Mouse (Mus musculus): ENCODE data around the gene Ccdc93. TPM values are rescaled to one million over a fixed set of nuclear protein-coding genes. Genes with fewer than 3 reads are reported as not detected.

The Ccdc93 gene
- total and polyA plus RNA-seq, 3 experiments = 21.3 to 21.5 TPM; not detected in 1

GRCm38 (mm10) chr1:121490241-121490640, 59.4 kb downstream of the Ccdc93 start:
- DNase-seq (ENCODE audit: low read depth, low spot score) = peak; percentile 39
- Histone ChIP-seq H3K27me3 (ENCODE audit: control insufficient read depth in 1 of 2, insufficient read depth in 2 of 2, low read length in 2 of 2) (no peaks in the 10 kb centered on the region), H3K27ac (ENCODE audit: control insufficient read depth, low read depth, low read length) (no peak overlapping the region), H3K36me3 (ENCODE audit: control insufficient read depth in 1 of 2, insufficient read depth in 2 of 2, low read length in 2 of 2) (peaks cover 0 to 4% of the 10 kb centered on the region in 2 experiments; a peak in 1 of 4 replicates), H3K4me3 (ENCODE audit: control insufficient read depth in 1 of 2, insufficient read depth in 1 of 2, low read depth in 2 of 2, low read length in 2 of 2) (no peak overlapping the region), H3K9me3 (replicated peaks; ENCODE audit: insufficient read depth, low read length) (no peaks in the 10 kb centered on the region), H3K9ac (ENCODE audit: control insufficient read depth, low read depth, low read length, poor library complexity, severe bottlenecking) (no peak overlapping the region), H3K79me2 (ENCODE audit: control insufficient read depth, insufficient read depth, low read length, poor library complexity) (no peaks in the 10 kb centered on the region), H3K4me1 (ENCODE audit: control insufficient read depth in 1 of 2, insufficient read depth in 2 of 2, low read length in 2 of 2) (no peaks in the 10 kb centered on the region)
- TF ChIP-seq RCOR1 (IDR thresholded peaks at IDR 0.05; ENCODE audit: low read depth, low read length) (no peak), E2F4 (IDR thresholded peaks at IDR 0.05; ENCODE audit: borderline replicate concordance, low read depth, low read length) (no peak), MAZ (IDR thresholded peaks at IDR 0.05; ENCODE audit: low read depth, low read length) (no peak), CHD1 (IDR thresholded peaks at IDR 0.05; ENCODE audit: low read depth, low read length) (no peak), SMC3 (IDR thresholded peaks at IDR 0.05; ENCODE audit: low read depth, low read length) (peak; percentile 42), CTCF (IDR thresholded peaks at IDR 0.05 in 2 of 3, conservative IDR thresholded peaks at IDR 0.05 in 1 of 3; ENCODE audit: control insufficient read depth in 1 of 3, insufficient read depth in 1 of 3, low read depth in 2 of 3, low read length in 3 of 3, poor library complexity in 1 of 3, severe bottlenecking in 1 of 3) (peak; percentile 19 to 54 (median 35); a peak in 4 of 6 replicates), RAD21 (IDR thresholded peaks at IDR 0.05; ENCODE audit: low read depth, low read length) (peak; percentile 50), POLR2A (IDR thresholded peaks at IDR 0.05; ENCODE audit: control insufficient read depth in 1 of 2, insufficient read depth in 1 of 2, low read depth in 1 of 2, low read length in 2 of 2, poor library complexity in 1 of 2) (no peak), ZC3H11A (IDR thresholded peaks at IDR 0.05; ENCODE audit: low read depth, low read length) (no peak; the same call in 1 of the 2 replicates), UBTF (IDR thresholded peaks at IDR 0.05; ENCODE audit: borderline replicate concordance, insufficient read depth, low read depth, low read length) (no peak)

- TF ChIP-seq MAZ (IDR thresholded peaks at IDR 0.05; ENCODE audit: low read depth, low read length) (no peak), UBTF (IDR thresholded peaks at IDR 0.05; ENCODE audit: borderline replicate concordance, insufficient read depth, low read depth, low read length) (no peak), MYB (IDR thresholded peaks at IDR 0.05; ENCODE audit: low read depth, low read length) (no peak), SMC3 (IDR thresholded peaks at IDR 0.05; ENCODE audit: low read depth, low read length) (no peak), TCF12 (IDR thresholded peaks at IDR 0.05; ENCODE audit: low read depth, low read length) (no peak), BHLHE40 (IDR thresholded peaks at IDR 0.05; ENCODE audit: borderline replicate concordance, low read depth, low read length) (no peak), POLR2AphosphoS5 (IDR thresholded peaks at IDR 0.05; ENCODE audit: borderline replicate concordance, low read depth, low read length) (no peak), NELFE (IDR thresholded peaks at IDR 0.05; ENCODE audit: low read depth, low read length) (no peak), ZC3H11A (IDR thresholded peaks at IDR 0.05; ENCODE audit: low read depth, low read length) (no peak), ZKSCAN1 (IDR thresholded peaks at IDR 0.05; ENCODE audit: low read depth, low read length) (no peak), JUND (IDR thresholded peaks at IDR 0.05; ENCODE audit: low read depth, low read length) (no peak), MXI1 (IDR thresholded peaks at IDR 0.05; ENCODE audit: low read depth, low read length) (no peak), GABPA (IDR thresholded peaks at IDR 0.05; ENCODE audit: low read depth, low read length) (no peak), TAL1 (IDR thresholded peaks at IDR 0.05; ENCODE audit: low read length) (no peak), KAT2A (conservative IDR thresholded peaks at IDR 0.05; ENCODE audit: low read depth, low read length) (no peak), GATA1 (IDR thresholded peaks at IDR 0.05; ENCODE audit: low read depth, low read length) (no peak), HCFC1 (IDR thresholded peaks at IDR 0.05; ENCODE audit: low read depth, low read length) (no peak), POLR2A (IDR thresholded peaks at IDR 0.05; ENCODE audit: control insufficient read depth in 1 of 2, insufficient read depth in 1 of 2, low read depth in 1 of 2, low read length in 2 of 2, poor library complexity in 1 of 2) (no peak)
- peaks cover 0 to 9% of the 10 kb centered on the region in 2 experiments; a peak in 1 of 4 replicates for H3K36me3 ChIP-seq (ENCODE audit: control insufficient read depth in 1 of 2, insufficient read depth in 2 of 2, low read length in 2 of 2)
- H3K27ac ChIP-seq (ENCODE audit: control insufficient read depth, low read depth, low read length) = no peak overlapping the region
- H3K4me3 ChIP-seq (ENCODE audit: control insufficient read depth in 1 of 2, insufficient read depth in 1 of 2, low read depth in 2 of 2, low read length in 2 of 2) = no peak overlapping the region
- H3K4me1 ChIP-seq (ENCODE audit: control insufficient read depth in 1 of 2, insufficient read depth in 2 of 2, low read length in 2 of 2) = no peaks in the 10 kb centered on the region
- no peak for DNase-seq (ENCODE audit: low read depth, low spot score)
- H3K79me2 ChIP-seq (ENCODE audit: control insufficient read depth, insufficient read depth, low read length, poor library complexity) = no peaks in the 10 kb centered on the region
- no peaks in the 10 kb centered on the region for H3K9me3 ChIP-seq (replicated peaks; ENCODE audit: insufficient read depth, low read length)
- no peaks in the 10 kb centered on the region for H3K27me3 ChIP-seq (ENCODE audit: control insufficient read depth in 1 of 2, insufficient read depth in 2 of 2, low read length in 2 of 2)
- no peak overlapping the region for H3K9ac ChIP-seq (ENCODE audit: control insufficient read depth, low read depth, low read length, poor library complexity, severe bottlenecking)
These were observed 66.2 kb downstream of the Ccdc93 start for GRCm38 (mm10) chr1:121497093-121497492.
